Mouse (Mus musculus): Measurements from ENCODE around the gene Tecrl.

The Tecrl gene

GRCm38 (mm10) chr5:83354846-83355561 lies at the start of gene Tecrl:
Tecrl (minus strand) TSS chr5:83355195.
- DNase-seq = no peak

- DNase-seq = no peak
Observed at GRCm38 (mm10) chr5:83385021-83385420, 30.0 kb upstream of the Tecrl start.

GRCm38 (mm10) chr5:83351615-83352014 lies 3.4 kb downstream of the Tecrl start:
- DNase-seq = no peak

- DNase-seq = no peak
Observed at GRCm38 (mm10) chr5:83339144-83339543, 15.9 kb downstream of the Tecrl start.

- no peak for DNase-seq
Observed at GRCm38 (mm10) chr5:83267148-83267776, 87.7 kb downstream of the Tecrl start.

- DNase-seq = no peak
Observed at GRCm38 (mm10) chr5:83260059-83260458, 94.9 kb downstream of the Tecrl start.

- no peak for DNase-seq
Observed at GRCm38 (mm10) chr5:83254141-83254540, 100.9 kb downstream of the Tecrl start.

GRCm38 (mm10) chr5:83238848-83239452 lies 116.0 kb downstream of the Tecrl start:
- DNase-seq = no peak
